Mouse (Mus musculus) hindbrain, embryonic 11.5 days (tissue): ENCODE results near the gene Dpp6. TPM values are rescaled to one million over a fixed set of nuclear protein-coding genes. Genes with fewer than 3 reads are reported as not detected.

Experiments
- ATAC-seq: fragments of 200-750 bp; cut with Nextera tagmentation; 2 replicates; pipeline ENCODE4 v1.8.0; 2017; ENCODE audit warnings: mild to moderate bottlenecking, moderate TSS enrichment, moderate library complexity; ENCODE audit not compliant: low FRiP score
- DNase-seq: peaks from one replicate; pipeline ENCODE4 v3.0.0-alpha.2; 2015; ENCODE audit warnings: low spot score
- H3K27ac ChIP-seq: fragments of 300-500 bp; sonication (generic); 2 replicates; pipeline ENCODE4 v1.5.1; 2014; ENCODE audit warnings: mild to moderate bottlenecking, low read depth, low read length
- H3K27me3 ChIP-seq: fragments of 300-500 bp; sonication (generic); 2 replicates; pipeline ENCODE4 v1.6.1; 2014; ENCODE audit warnings: mild to moderate bottlenecking, low read length, moderate library complexity, mixed read lengths; ENCODE audit not compliant: control insufficient read depth, insufficient read depth
- H3K36me3 ChIP-seq: fragments of 300-500 bp; sonication (generic); 2 replicates; pipeline ENCODE4 v1.6.1; 2014; ENCODE audit warnings: mild to moderate bottlenecking, low read length, moderate library complexity, mixed read lengths; ENCODE audit not compliant: control insufficient read depth, insufficient read depth
- H3K4me1 ChIP-seq: fragments of 300-500 bp; sonication (generic); replicated peaks from 2 replicates; pipeline ENCODE4 v1.6.1; 2014; ENCODE audit warnings: low read length, mixed read lengths; ENCODE audit not compliant: control insufficient read depth, insufficient read depth
- H3K4me2 ChIP-seq: fragments of 300-500 bp; sonication (generic); replicated peaks from 2 replicates; pipeline ENCODE4 v1.6.1; 2014; ENCODE audit warnings: mild to moderate bottlenecking, low read depth, low read length
- H3K4me3 ChIP-seq: fragments of 300-500 bp; sonication (generic); 2 replicates; pipeline ENCODE4 v1.5.1; 2014; ENCODE audit warnings: low read depth, low read length
- H3K9ac ChIP-seq: fragments of 300-500 bp; sonication (generic); 2 replicates; pipeline ENCODE4 v1.6.1; 2014; ENCODE audit warnings: low read depth, low read length
- H3K9me3 ChIP-seq: fragments of 300-500 bp; sonication (generic); 2 replicates; pipeline ENCODE4 v1.6.1; 2016; ENCODE audit warnings: low read length; ENCODE audit not compliant: control insufficient read depth
- WGBS: fragments of 180-500 bp; shearing (Covaris S2); extraction: QIAGEN DNeasy Blood & Tissue Kit; methylation state at CpG from one replicate; pipeline ENCODE4 v1.1.7; 2014; 5-methylcytosine and 5-hydroxymethylcytosine counted together
- polyA plus RNA-seq: library from polyadenylated mRNA; unstranded; fragments of >200 nt; fragmentation: Nextera tagmentation; extraction: Ambion mirVana; gene quantifications from 2 replicates; pipeline ENCODE4 v1.2.1, GENCODE M21; 2014

The Dpp6 gene
- polyA plus RNA-seq, 1 experiment from 2014 or later: 13.8 TPM

DNA sequence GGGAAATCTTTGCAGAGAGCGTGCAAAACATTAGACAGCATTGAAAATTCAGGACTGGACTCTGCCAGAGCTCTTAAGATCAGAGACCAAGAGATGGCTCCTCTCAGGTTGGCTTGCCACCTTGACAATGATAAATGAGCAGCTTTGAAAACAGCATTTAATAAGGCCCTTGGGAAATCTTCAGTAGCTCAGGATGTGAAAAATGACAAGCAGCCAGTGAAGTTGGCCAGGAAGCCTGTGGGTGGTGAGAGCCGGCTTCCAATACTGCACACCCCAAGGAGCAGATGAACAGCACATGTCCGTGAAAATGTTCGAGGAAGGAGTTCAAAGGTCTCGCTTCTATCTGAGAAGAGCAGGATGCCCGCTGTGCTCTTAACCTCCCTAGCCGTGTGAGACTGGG lies 748.7 kb downstream of the Dpp6 start:
- H3K9me3 ChIP-seq: no peaks in the 10 kb centered on the region
- no peak overlapping the region for H3K4me3 ChIP-seq
- H3K27ac ChIP-seq: no peak overlapping the region
- H3K27me3 ChIP-seq: no peaks in the 10 kb centered on the region
- ATAC-seq (peak; percentile 40; the same call in 1 of the 2 replicates), DNase-seq (peak; percentile 19)
- H3K4me1 ChIP-seq: no peaks in the 10 kb centered on the region
- H3K4me2 ChIP-seq: no peak overlapping the region
- 63% methylated on average over 7 of the region's 7 CpGs for WGBS
- no peaks in the 10 kb centered on the region for H3K36me3 ChIP-seq
- H3K9ac ChIP-seq: no peak overlapping the region

DNA sequence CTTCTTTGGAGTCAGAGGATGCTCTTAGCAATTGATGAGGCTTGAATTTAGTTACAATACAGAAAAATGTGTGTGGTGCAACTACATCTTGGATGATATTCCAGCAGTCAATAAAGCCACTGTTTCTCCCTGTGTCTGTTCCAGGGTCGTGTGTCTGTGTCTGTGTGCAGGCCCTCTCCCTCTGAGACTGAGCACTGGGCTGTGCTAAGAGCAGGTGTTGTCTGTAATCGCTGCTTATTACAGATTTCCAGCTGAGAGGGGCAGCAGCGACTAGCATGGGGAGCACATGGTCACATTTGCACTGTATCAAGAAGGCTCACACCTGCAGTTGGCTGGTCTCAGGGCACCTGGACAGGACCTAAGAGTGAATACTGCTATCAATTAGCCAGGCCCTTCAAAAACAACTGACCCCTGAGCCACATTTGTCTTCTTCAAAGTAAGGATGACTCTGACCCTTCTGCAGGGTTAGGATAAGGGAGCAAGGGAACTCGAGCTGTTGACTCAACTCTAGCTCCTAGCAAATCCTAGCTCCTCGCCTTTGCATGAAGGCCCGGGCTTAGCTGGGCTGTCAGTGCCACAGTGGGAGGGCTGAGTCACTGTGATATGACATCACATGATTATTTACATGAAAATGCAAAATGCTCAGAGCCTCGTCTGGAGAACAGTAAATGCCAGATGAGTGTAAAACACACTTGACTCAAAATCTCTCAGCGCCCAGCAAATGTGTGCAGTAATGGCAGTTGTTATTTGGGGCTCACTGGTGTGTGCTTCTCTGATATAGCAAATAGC lies 771.2 kb downstream of the Dpp6 start:
- ATAC-seq (no peak), DNase-seq (no peak)
- H3K4me2 ChIP-seq: no peak overlapping the region
- no peaks in the 10 kb centered on the region for H3K9me3 ChIP-seq
- H3K27me3 ChIP-seq: no peaks in the 10 kb centered on the region
- no peaks in the 10 kb centered on the region for H3K36me3 ChIP-seq
- WGBS: 58% methylated on average over 8 of the region's 8 CpGs
- H3K4me3 ChIP-seq: no peak overlapping the region
- no peak overlapping the region for H3K9ac ChIP-seq
- no peaks in the 10 kb centered on the region for H3K4me1 ChIP-seq
- no peak overlapping the region for H3K27ac ChIP-seq

DNA sequence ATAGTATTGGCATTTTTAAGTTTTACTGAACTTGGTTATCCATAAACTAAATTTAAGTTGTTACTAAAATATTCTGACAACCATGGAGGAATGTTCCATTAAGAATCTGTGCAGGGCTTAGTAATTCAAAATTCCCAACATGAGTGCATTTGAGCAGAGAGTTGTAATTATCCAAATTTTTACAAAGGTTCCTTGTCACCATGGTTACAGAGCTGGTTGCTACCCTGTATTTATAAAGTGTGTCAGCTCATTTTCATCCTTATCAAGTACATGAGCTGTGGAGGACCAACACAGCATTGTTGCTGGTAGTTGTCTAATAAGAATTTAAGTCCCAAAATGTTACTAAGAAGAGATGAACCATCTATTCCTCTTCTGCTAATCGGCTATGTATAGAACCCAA lies 787.1 kb downstream of the Dpp6 start:
- no peak for DNase-seq

DNA sequence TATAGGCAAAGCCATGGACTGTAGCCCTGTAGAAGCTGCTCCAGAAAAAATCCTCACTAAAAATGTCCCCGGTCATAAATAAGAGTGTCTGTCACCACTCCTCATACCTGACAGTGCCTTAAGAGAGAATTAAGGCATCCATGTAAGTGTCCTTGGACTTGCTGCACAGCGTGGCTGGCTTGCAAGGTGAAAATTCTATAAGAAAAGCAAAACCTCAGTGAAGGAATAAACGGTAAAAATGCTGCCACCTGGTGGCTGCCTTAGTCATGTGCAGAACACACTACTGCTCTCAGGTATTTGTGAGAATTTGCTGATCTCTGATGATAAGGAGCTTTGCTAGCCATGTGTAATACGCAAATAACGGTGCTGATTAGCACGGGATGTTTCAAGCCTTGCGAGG lies 798.8 kb downstream of the Dpp6 start:
- no peaks in the 10 kb centered on the region for H3K27me3 ChIP-seq
- H3K4me1 ChIP-seq: no peaks in the 10 kb centered on the region
- H3K27ac ChIP-seq: no peak overlapping the region
- H3K9ac ChIP-seq: no peak overlapping the region
- H3K4me3 ChIP-seq: no peak overlapping the region
- H3K4me2 ChIP-seq: no peak overlapping the region
- 32% methylated on average over 7 of the region's 7 CpGs for WGBS
- no peaks in the 10 kb centered on the region for H3K9me3 ChIP-seq
- ATAC-seq: no peak
- H3K36me3 ChIP-seq: no peaks in the 10 kb centered on the region
- peak; percentile 79 for DNase-seq

More for the DNA sequence above, 787.1 kb downstream of the Dpp6 start:
- Histone ChIP-seq H3K27ac (no peak overlapping the region), H3K4me1 (no peaks in the 10 kb centered on the region), H3K9ac (no peak overlapping the region), H3K36me3 (no peaks in the 10 kb centered on the region), H3K27me3 (no peaks in the 10 kb centered on the region), H3K9me3 (no peaks in the 10 kb centered on the region), H3K4me2 (no peak overlapping the region), H3K4me3 (no peak overlapping the region)
- ATAC-seq: no peak
- 83% methylated on average over 1 of the region's 1 CpGs for WGBS

DNA sequence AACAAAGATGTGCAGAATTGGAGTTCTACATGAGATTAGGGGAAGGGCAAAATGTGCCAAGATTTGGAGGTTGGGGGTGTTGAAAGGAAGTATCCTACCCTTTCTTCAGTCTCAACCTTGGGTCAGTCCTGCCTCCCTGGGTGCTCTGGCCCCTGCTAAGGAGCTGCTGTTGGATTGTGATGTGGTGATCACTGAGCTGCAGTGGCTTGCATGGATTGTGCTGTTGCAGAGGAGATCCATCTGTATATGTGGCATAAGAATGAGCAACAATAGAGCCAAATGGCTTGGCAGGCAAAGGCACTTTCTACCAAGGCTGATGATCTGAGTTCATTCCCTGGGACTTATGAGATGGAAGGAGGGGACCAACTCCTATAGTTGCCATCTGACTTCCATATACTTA lies 804.8 kb downstream of the Dpp6 start:
- H3K9me3 ChIP-seq: no peaks in the 10 kb centered on the region
- H3K4me1 ChIP-seq: no peaks in the 10 kb centered on the region
- no peak overlapping the region for H3K4me2 ChIP-seq
- no peaks in the 10 kb centered on the region for H3K36me3 ChIP-seq
- ATAC-seq: no peak
- H3K27me3 ChIP-seq: no peaks in the 10 kb centered on the region
- no peak overlapping the region for H3K27ac ChIP-seq
- no peak overlapping the region for H3K4me3 ChIP-seq
- no peak for DNase-seq
- no peak overlapping the region for H3K9ac ChIP-seq

DNA sequence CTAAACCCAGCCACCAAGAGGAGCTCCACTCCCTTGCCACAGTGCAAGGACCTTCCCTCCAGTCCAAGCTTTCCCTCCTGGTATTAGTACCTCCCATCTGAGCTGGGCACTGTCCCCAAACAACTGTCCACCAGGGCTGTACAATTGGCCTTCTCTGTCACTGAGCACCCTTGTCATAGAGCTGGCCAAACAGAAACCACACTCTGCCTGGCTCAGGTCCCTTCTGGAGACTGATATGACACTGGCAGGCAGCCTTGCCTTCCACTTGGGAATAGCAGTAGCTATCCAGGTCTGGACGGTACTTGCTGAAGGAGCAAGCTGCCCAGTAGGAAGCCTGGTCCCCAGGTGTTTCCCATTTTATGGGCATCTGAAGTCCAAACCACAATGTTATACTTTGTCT lies 806.9 kb downstream of the Dpp6 start:
- 76% methylated on average over 1 of the region's 1 CpGs for WGBS

DNA sequence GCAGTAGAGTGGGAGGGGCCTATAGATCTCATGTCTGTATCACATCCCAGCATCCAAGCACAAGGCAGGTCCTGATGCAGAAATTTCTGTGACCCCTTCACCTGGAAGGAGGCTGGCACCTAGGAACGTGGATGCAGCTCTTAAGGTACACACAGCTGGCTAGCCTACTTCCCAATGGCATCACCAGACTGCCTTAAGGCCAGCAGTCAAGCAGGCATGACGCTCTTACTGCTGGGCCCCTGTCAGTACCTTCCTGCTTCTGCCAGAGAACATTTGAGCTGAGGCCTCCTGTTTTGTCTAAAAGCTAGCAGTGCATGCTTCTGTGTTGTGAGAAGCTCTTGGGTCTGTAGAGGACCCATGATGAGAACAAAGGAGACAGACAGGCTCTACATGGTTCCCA lies 815.1 kb downstream of the Dpp6 start:
- Histone ChIP-seq H3K27me3 (no peaks in the 10 kb centered on the region), H3K4me2 (no peak overlapping the region), H3K9me3 (no peaks in the 10 kb centered on the region), H3K4me1 (no peaks in the 10 kb centered on the region), H3K9ac (no peak overlapping the region), H3K4me3 (no peak overlapping the region), H3K36me3 (no peaks in the 10 kb centered on the region), H3K27ac (no peak overlapping the region)
- DNase-seq: no peak
- WGBS: 84% methylated on average over 2 of the region's 2 CpGs
- no peak for ATAC-seq

More for the DNA sequence above, 806.9 kb downstream of the Dpp6 start:
- no peak overlapping the region for H3K4me3 ChIP-seq
- no peak overlapping the region for H3K27ac ChIP-seq
- no peaks in the 10 kb centered on the region for H3K4me1 ChIP-seq
- no peak overlapping the region for H3K9ac ChIP-seq
- ATAC-seq (no peak), DNase-seq (no peak)
- no peaks in the 10 kb centered on the region for H3K27me3 ChIP-seq
- H3K4me2 ChIP-seq: no peak overlapping the region
- no peaks in the 10 kb centered on the region for H3K9me3 ChIP-seq
- H3K36me3 ChIP-seq: no peaks in the 10 kb centered on the region

DNA sequence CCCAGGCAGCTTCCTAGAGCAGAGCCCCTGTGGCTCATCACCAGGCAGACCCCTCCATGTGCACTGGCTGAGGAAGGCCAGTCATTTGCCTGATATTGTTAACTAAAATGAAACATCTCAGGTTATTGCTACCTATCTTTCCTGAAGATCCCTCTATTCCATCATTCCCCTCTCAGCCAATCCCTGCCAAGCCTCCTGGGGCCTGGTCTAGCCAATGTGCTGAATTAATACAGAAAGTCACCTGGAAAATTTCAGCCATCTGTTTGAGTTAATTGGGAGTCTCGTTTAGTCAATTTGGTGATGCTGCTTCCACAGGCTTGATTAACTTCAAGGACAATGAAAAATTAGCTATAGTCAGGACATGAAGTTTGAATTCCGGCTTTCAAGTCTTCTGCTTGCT lies 818.9 kb downstream of the Dpp6 start:
- Histone ChIP-seq H3K4me2 (no peak overlapping the region), H3K4me3 (no peak overlapping the region), H3K9ac (no peak overlapping the region), H3K27me3 (no peaks in the 10 kb centered on the region), H3K27ac (no peak overlapping the region), H3K36me3 (no peaks in the 10 kb centered on the region), H3K4me1 (no peaks in the 10 kb centered on the region), H3K9me3 (no peaks in the 10 kb centered on the region)
- 83% methylated on average over 2 of the region's 2 CpGs for WGBS
- DNase-seq: no peak
- no peak for ATAC-seq

DNA sequence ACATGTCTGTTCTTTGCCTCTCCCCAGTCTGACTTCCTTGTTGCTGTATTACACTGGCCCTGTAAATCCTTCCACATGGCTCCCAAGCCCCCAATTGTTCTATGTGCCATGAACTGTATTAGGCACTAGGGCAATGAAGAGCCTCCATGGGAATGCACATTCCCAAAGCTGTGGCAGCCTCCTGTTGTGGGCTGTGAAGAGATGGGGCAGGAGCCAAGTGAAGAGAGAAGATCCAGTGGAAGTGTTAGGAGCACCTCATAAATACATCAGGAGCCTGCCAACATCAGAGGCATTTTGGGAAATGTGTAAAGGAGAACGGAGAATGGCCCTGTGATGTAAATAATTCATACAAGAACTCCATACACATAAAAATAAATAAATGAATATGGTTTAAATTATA lies 824.9 kb downstream of the Dpp6 start:
- Histone ChIP-seq H3K9ac (no peak overlapping the region), H3K27ac (no peak overlapping the region), H3K36me3 (no peaks in the 10 kb centered on the region), H3K9me3 (no peaks in the 10 kb centered on the region), H3K4me2 (no peak overlapping the region), H3K4me1 (no peaks in the 10 kb centered on the region), H3K27me3 (no peaks in the 10 kb centered on the region), H3K4me3 (no peak overlapping the region)
- DNase-seq: no peak
- WGBS: 94% methylated on average over 1 of the region's 1 CpGs
- ATAC-seq: no peak
